Mouse (Mus musculus) liver, embryonic 16.5 days (tissue): Measurements from ENCODE around the gene Slc39a2. TPM values are rescaled to one million over a fixed set of nuclear protein-coding genes. Genes with fewer than 3 reads are reported as not detected.
"Not testable (repeated sequence)": the region's sequence is repeated elsewhere in the genome, so short reads cannot be mapped to it uniquely, and the experiment has no call there.

ENCODE experiments used
- ATAC-seq: fragments of 200-750 bp; cut with Nextera tagmentation; 2 replicates; pipeline ENCODE4 v1.8.0; 2017; ENCODE audit warnings: low read depth, mild to moderate bottlenecking, moderate number of reproducible peaks, moderate library complexity
- H3K27ac ChIP-seq: fragments of 300-500 bp; sonication (generic); 2 replicates; pipeline ENCODE4 v1.5.1; 2014; ENCODE audit warnings: mild to moderate bottlenecking, low read length
- H3K27me3 ChIP-seq: fragments of 300-500 bp; sonication (generic); 2 replicates; pipeline ENCODE4 v1.6.1; 2014; ENCODE audit warnings: low read depth, low read length, mixed read lengths; ENCODE audit not compliant: control insufficient read depth, insufficient read depth
- H3K36me3 ChIP-seq: fragments of 300-500 bp; sonication (generic); 2 replicates; pipeline ENCODE4 v1.6.1; 2014; ENCODE audit warnings: mild to moderate bottlenecking; ENCODE audit not compliant: control insufficient read depth, insufficient read depth
- H3K4me1 ChIP-seq: fragments of 300-500 bp; sonication (generic); 2 replicates; pipeline ENCODE4 v1.6.1; 2014; ENCODE audit warnings: low read depth, low read length, mixed read lengths; ENCODE audit not compliant: control insufficient read depth
- H3K4me2 ChIP-seq: fragments of 300-500 bp; sonication (generic); 2 replicates; pipeline ENCODE4 v1.6.1; 2014; ENCODE audit warnings: low read depth, low read length, mixed read lengths
- H3K4me3 ChIP-seq: fragments of 300-500 bp; sonication (generic); 2 replicates; pipeline ENCODE4 v1.5.1; 2014; ENCODE audit warnings: low read depth, mild to moderate bottlenecking, low read length
- H3K9ac ChIP-seq: fragments of 300-500 bp; sonication (generic); 2 replicates; pipeline ENCODE4 v1.6.1; 2014; ENCODE audit warnings: low read depth, low read length
- H3K9me3 ChIP-seq: fragments of 300-500 bp; sonication (generic); replicated peaks from 2 replicates; pipeline ENCODE4 v1.6.1; 2016; ENCODE audit warnings: low read length; ENCODE audit not compliant: control insufficient read depth
- WGBS: fragments of 180-500 bp; shearing (Covaris S2); extraction: QIAGEN DNeasy Blood & Tissue Kit; methylation state at CpG from one replicate; pipeline ENCODE4 v1.1.7; 2014; ENCODE audit not compliant: insufficient replicate concordance; 5-methylcytosine and 5-hydroxymethylcytosine counted together
- polyA plus RNA-seq: library from polyadenylated mRNA; unstranded; fragments of >200 nt; fragmentation: Nextera tagmentation; extraction: Ambion mirVana; gene quantifications from 2 replicates; pipeline ENCODE4 v1.2.1, GENCODE M21; 2015

Gene Slc39a2
- polyA plus RNA-seq = 0.06 and 0.09 TPM in 2 replicates

DNA sequence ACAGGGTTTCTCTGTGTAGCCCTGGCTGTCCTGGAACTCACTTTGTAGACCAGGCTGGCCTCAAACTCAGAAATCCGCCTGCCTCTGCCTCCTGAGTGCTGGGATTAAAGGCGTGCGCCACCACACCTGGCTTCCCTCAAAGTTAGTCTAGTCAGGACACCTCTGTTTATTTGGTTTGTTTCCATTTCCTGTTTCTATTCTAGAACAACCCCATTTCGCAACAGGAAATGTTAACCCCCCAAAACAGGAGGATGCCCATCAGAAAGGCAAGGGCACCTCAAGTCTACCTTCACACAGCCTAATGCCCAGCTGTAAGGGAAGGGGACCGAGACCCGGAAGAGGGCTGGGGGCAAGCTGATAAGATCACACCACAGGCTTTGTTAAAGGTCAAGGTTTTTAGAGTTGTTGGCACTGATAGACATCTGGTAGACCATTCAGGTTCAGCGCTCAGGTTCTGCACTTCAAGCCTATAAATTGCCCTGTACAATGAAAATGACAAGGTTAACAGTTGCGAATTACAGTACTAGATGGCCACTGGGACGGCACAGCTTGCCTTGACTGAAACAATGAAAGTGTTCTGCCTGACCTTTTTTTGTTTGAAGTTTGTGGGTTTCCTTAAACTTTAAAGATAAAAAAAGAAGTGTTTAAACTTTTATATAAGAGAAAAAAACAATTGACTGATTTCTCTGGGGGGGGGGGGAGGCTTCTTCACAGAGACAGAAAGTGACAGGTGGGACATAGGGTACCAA, at the start of gene Slc39a2:
TSS of gene Slc39a2 (plus strand) at position 699 of the 749 bp plus-strand sequence.
- no peak within 1 kb of the TSS for H3K4me3 ChIP-seq
- peaks cover 25% of the 10 kb centered on the region for H3K36me3 ChIP-seq
- no peak within 1 kb of the TSS for H3K27ac ChIP-seq
- no peak within 1 kb of the TSS for H3K9ac ChIP-seq
- ATAC-seq = no peak
- H3K4me1 ChIP-seq = peaks cover 9% of the 10 kb centered on the region
- H3K4me2 ChIP-seq = no peak within 1 kb of the TSS
- no peaks in the 10 kb centered on the region for H3K27me3 ChIP-seq
- WGBS = 75% methylated on average over 9 of the region's 9 CpGs
- H3K9me3 ChIP-seq = no peaks in the 10 kb centered on the region

DNA sequence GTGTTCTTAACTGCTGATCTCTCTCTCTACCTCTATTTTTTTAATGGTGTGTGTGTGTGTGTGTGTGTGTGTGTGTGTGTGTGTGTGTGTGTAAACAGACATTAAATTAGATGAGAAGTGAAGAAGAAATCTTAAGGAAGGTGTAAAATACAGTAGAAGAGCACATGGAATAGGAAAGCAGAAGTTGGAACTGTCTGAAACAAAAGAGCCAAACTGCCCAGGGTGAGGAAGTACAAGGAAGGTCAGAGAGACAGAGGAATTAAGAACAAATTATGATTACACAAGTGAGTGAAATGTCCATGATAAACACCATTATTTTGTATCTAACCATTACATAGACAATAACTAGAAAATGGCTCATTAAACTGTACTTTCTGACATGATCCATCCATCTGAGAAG, 48.8 kb upstream of the Slc39a2 start:
- H3K9ac ChIP-seq = no peak overlapping the region
- H3K4me1 ChIP-seq = no peaks in the 10 kb centered on the region
- no peaks in the 10 kb centered on the region for H3K9me3 ChIP-seq
- no peak overlapping the region for H3K4me3 ChIP-seq
- no peak overlapping the region for H3K27ac ChIP-seq
- H3K4me2 ChIP-seq = no peak overlapping the region
- no peak for ATAC-seq
- no peaks in the 10 kb centered on the region for H3K36me3 ChIP-seq
- no peaks in the 10 kb centered on the region for H3K27me3 ChIP-seq

DNA sequence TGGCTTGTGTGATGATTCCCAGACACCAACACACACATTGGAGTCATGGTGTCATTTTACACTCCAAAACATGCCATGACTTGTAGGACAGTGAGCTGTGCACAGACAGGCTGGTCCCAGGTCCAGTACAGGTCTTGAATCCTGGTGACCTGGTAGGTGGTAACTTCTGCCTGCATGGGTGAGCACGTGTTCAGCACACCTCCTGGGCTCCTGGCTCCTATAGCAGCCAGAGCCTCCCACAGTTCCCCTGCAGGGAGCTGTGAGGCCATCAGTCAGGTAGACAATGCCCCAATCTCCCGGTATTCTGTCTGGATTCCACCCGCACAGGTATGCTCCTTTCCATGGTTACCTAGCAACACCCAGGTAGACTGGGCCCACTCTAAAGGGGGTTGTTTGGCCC, 46.1 kb upstream of the Slc39a2 start:
- 60% methylated on average over 3 of the region's 3 CpGs for WGBS
- no peak for ATAC-seq
- H3K27me3 ChIP-seq = no peaks in the 10 kb centered on the region

DNA sequence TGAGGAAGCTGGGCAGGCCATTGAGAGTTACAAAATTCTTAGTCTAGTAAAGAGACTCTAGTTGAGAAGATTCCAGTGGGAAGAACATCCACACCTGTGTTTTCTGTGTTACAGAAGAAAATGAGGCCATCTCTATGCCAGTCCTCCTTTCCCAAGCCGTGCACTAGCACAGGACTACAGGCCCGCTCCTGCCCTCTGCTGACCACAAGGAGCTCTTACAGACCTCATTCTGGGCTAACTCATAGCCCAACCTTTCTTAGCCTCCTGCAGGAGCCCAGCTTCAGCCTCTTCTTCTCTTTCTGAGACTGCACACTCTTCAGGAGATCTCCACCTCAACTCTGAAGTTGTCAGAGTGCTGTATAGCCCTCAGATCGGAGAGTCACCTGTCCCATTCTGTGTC, 41.7 kb upstream of the Slc39a2 start:
- not testable (repeated sequence) for H3K27me3 ChIP-seq
- 34% methylated on average over 3 of the region's 3 CpGs for WGBS

More for the DNA sequence above, 46.1 kb upstream of the Slc39a2 start:
- H3K9ac ChIP-seq = no peak overlapping the region
- no peaks in the 10 kb centered on the region for H3K4me1 ChIP-seq
- no peaks in the 10 kb centered on the region for H3K9me3 ChIP-seq
- H3K27ac ChIP-seq = no peak overlapping the region
- no peak overlapping the region for H3K4me2 ChIP-seq
- H3K36me3 ChIP-seq = no peaks in the 10 kb centered on the region
- H3K4me3 ChIP-seq = no peak overlapping the region

DNA sequence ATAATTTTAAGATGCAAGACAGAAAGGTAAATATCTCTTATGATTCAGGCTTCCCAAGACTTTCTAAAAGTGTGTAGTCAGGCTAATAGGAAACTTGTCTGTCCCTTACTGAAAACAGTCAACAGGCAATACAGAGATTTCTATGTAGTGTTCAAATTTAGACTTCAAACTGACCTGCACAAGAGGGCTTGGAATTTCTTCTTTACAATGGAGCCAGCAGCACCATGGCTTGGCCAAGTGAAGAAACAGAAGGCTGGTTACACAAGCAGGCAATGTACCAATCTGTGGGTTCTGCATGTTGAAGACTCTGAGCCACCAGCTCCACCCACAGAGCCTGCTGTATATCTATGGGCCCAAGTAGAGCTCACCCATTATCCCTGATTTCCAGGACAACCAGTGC, 39.3 kb upstream of the Slc39a2 start, which contains the start of gene Ear6:
TSS of gene Ear6 (plus strand) at position 301 of the 400 bp plus-strand sequence.
- Histone ChIP-seq H3K9me3 (no peaks in the 10 kb centered on the region), H3K27ac (no peak within 1 kb of the TSS), H3K36me3 (no peaks in the 10 kb centered on the region), H3K27me3 (no peaks in the 10 kb centered on the region), H3K4me2 (no peak within 1 kb of the TSS), H3K4me3 (no peak within 1 kb of the TSS), H3K4me1 (no peaks in the 10 kb centered on the region), H3K9ac (no peak within 1 kb of the TSS)
- no peak for ATAC-seq

More for the DNA sequence above, 41.7 kb upstream of the Slc39a2 start:
- H3K36me3 ChIP-seq, H3K4me3 ChIP-seq, H3K4me1 ChIP-seq, H3K9ac ChIP-seq, H3K9me3 ChIP-seq, H3K27ac ChIP-seq, ATAC-seq, H3K4me2 ChIP-seq: not testable (repeated sequence)

DNA sequence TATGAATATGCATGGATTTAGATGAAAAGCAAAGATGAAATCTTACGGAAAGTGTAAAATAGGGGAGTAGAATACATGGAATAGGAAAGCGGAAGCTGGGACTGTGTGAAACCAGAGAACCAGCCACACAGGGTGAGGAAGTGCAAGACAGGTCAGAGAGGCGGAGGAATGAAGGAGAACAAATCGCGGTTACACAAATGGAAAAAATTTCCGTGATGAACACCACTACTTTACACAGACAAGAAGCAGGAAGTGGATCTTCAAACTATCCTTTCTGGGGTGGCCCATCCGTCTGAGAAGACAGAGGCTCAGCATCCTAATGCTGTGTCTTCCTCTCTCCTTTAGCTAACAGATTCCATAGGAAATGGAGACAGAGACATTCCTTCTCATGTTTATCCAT, 37.4 kb upstream of the Slc39a2 start:
- H3K9ac ChIP-seq, H3K36me3 ChIP-seq, H3K27ac ChIP-seq, H3K4me2 ChIP-seq, H3K27me3 ChIP-seq, ATAC-seq, H3K4me1 ChIP-seq, H3K4me3 ChIP-seq, H3K9me3 ChIP-seq: not testable (repeated sequence)
- WGBS = 60% methylated on average over 7 of the region's 7 CpGs

DNA sequence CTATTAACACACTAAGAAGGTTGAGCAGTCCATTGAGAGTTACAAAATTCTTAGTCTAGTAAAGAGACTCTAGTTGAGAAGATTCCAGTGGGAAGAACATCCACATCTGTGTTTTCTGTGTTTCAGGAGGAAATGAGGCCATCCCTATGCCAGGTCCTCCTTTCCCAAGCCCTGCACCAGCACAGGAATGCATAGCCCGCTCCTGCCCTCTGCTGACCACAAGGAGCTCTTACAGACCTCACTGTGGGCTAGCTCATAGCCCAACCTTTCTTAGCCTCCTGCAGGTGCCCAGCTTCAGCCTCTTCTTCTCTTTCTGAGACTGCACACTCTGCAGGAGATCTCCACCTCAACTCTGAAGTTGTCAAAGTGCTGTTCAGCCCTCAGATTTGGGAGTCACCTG, 29.1 kb upstream of the Slc39a2 start:
- not testable (repeated sequence) for ATAC-seq, H3K27ac ChIP-seq
- 16% methylated on average over 1 of the region's 1 CpGs for WGBS

DNA sequence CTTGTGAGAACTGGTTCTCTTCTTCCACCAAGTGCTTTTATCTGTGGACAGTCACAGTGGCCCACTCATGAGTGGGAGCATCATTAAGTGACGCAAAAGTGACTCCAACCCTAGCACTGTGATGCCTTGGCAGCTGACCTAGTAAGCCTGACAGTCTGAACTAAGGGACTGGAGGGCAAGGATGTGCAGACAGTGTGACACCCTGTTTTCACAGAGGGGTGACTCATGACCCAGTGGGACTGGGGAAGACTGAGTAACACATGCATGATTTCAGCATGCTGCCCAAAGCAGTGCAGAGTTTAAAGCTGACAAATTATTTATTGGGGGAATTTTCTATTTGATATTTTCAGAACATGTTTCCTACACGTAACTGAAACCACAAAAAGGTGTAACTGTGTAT, 21.9 kb upstream of the Slc39a2 start:
- no peak overlapping the region for H3K4me3 ChIP-seq
- no peak overlapping the region for H3K9ac ChIP-seq
- H3K9me3 ChIP-seq = no peaks in the 10 kb centered on the region
- no peaks in the 10 kb centered on the region for H3K27me3 ChIP-seq
- no peaks in the 10 kb centered on the region for H3K4me1 ChIP-seq
- 51% methylated on average over 2 of the region's 2 CpGs for WGBS
- H3K4me2 ChIP-seq = no peak overlapping the region
- no peak overlapping the region for H3K27ac ChIP-seq
- no peaks in the 10 kb centered on the region for H3K36me3 ChIP-seq
- no peak for ATAC-seq

More for the DNA sequence above, 29.1 kb upstream of the Slc39a2 start:
- not testable (repeated sequence) for H3K9me3 ChIP-seq, H3K4me3 ChIP-seq, H3K27me3 ChIP-seq, H3K4me2 ChIP-seq, H3K36me3 ChIP-seq, H3K9ac ChIP-seq, H3K4me1 ChIP-seq

DNA sequence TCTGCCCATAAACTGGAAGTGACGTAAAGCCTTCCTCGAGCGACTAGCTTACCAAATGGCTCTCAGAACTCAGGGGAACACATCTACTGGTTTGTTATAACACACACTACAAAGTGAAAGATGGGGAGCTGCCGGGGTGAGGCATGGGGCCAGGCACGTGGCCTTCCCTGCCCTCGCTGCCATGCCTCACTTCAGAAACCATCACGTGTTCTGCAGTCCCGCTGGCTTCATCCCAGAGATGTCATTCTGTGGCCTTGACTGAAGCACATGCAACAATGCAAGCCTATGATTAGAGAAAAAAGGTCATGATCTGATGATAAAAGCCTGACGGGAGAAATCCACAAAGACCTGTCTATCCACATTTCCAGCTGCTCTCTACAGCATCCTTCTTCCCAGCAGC, 20.9 kb upstream of the Slc39a2 start:
- no peaks in the 10 kb centered on the region for H3K4me1 ChIP-seq
- H3K27ac ChIP-seq = no peak overlapping the region
- no peak overlapping the region for H3K4me2 ChIP-seq
- ATAC-seq = no peak
- no peak overlapping the region for H3K4me3 ChIP-seq
- no peaks in the 10 kb centered on the region for H3K36me3 ChIP-seq
- H3K9me3 ChIP-seq = no peaks in the 10 kb centered on the region
- 68% methylated on average over 9 of the region's 9 CpGs for WGBS
- no peak overlapping the region for H3K9ac ChIP-seq
- no peaks in the 10 kb centered on the region for H3K27me3 ChIP-seq
